Mouse (Mus musculus): Measurements from ENCODE around the gene Vcl. TPM values are rescaled to one million over a fixed set of nuclear protein-coding genes. Genes with fewer than 3 reads are reported as not detected.

Vcl gene
- polyA plus RNA-seq, 1 experiment = 104 TPM

GRCm38 (mm10) chr14:20903137-20903536 lies 26.1 kb upstream of the Vcl start:
- TF ChIP-seq MAX (IDR thresholded peaks at IDR 0.05; ENCODE audit: low read depth) (no peak), TCF12 (IDR thresholded peaks at IDR 0.05; ENCODE audit: insufficient read depth, poor library complexity, severe bottlenecking) (no peak), TCF3 (IDR thresholded peaks at IDR 0.05; ENCODE audit: insufficient read length, low read depth) (no peak), REST (IDR thresholded peaks at IDR 0.05; ENCODE audit: insufficient read depth, insufficient read length) (no peak), POLR2A (IDR thresholded peaks at IDR 0.05; ENCODE audit: insufficient read length, low read depth) (no peak), CEBPB (IDR thresholded peaks at IDR 0.05; ENCODE audit: insufficient read depth, poor library complexity, severe bottlenecking) (0 out of 2 replicates have a peak, but pooled peaks have one; percentile 9)
- Histone ChIP-seq H3K79me2 (ENCODE audit: control insufficient read depth, insufficient read depth) (no peaks in the 10 kb centered on the region), H3K36me3 (ENCODE audit: control insufficient read depth, insufficient read depth) (no peaks in the 10 kb centered on the region), H3K4me2 (ENCODE audit: low read depth) (peak overlapping the region; percentile 43), H3ac (ENCODE audit: control insufficient read depth, insufficient read length) (no peak overlapping the region), H3K4me3 (no peak overlapping the region), H3K27me3 (ENCODE audit: control insufficient read depth, insufficient read depth, insufficient read length) (no peaks in the 10 kb centered on the region)

GRCm38 (mm10) chr14:20911811-20912210 lies 17.4 kb upstream of the Vcl start:
- Histone ChIP-seq H3K4me3 (no peak overlapping the region), H3K4me2 (ENCODE audit: low read depth) (no peak overlapping the region), H3K27me3 (ENCODE audit: control insufficient read depth, insufficient read depth, insufficient read length) (no peaks in the 10 kb centered on the region), H3ac (ENCODE audit: control insufficient read depth, insufficient read length) (no peak overlapping the region), H3K79me2 (ENCODE audit: control insufficient read depth, insufficient read depth) (no peaks in the 10 kb centered on the region), H3K36me3 (ENCODE audit: control insufficient read depth, insufficient read depth) (no peaks in the 10 kb centered on the region)
- no peak for TF ChIP-seq MAX (IDR thresholded peaks at IDR 0.05; ENCODE audit: low read depth)
- TF ChIP-seq TCF3 (IDR thresholded peaks at IDR 0.05; ENCODE audit: insufficient read length, low read depth) = no peak
- TF ChIP-seq USF1 (IDR thresholded peaks at IDR 0.05; ENCODE audit: low read depth) = no peak
- TF ChIP-seq CEBPB (IDR thresholded peaks at IDR 0.05; ENCODE audit: insufficient read depth, poor library complexity, severe bottlenecking) = no peak
- TF ChIP-seq MYOD1 (IDR thresholded peaks at IDR 0.05; ENCODE audit: control insufficient read depth in 1 of 3, insufficient read length in 2 of 3, low read depth in 2 of 3) = no peak
- no peak for TF ChIP-seq SRF (IDR thresholded peaks at IDR 0.05; ENCODE audit: control insufficient read depth, insufficient read length, low read depth)
- no peak for TF ChIP-seq E2F4 (IDR thresholded peaks at IDR 0.05; ENCODE audit: insufficient read depth)
- TF ChIP-seq MYOG (IDR thresholded peaks at IDR 0.05; ENCODE audit: control insufficient read depth in 1 of 3, insufficient read depth in 1 of 3, insufficient read length in 2 of 3, low read depth in 2 of 3) = no peak
- no peak for TF ChIP-seq TCF12 (IDR thresholded peaks at IDR 0.05; ENCODE audit: insufficient read depth, poor library complexity, severe bottlenecking)
- TF ChIP-seq POLR2AphosphoS2 (IDR thresholded peaks at IDR 0.05; ENCODE audit: insufficient read length, low read depth) = no peak
- TF ChIP-seq POLR2A (IDR thresholded peaks at IDR 0.05; ENCODE audit: insufficient read length, low read depth) = no peak
- TF ChIP-seq REST (IDR thresholded peaks at IDR 0.05; ENCODE audit: insufficient read depth, insufficient read length) = no peak

GRCm38 (mm10) chr14:20914415-20914814 lies 14.8 kb upstream of the Vcl start:
- no peaks in the 10 kb centered on the region for H3K27me3 ChIP-seq (ENCODE audit: control insufficient read depth, insufficient read depth, insufficient read length)
- TF ChIP-seq REST (IDR thresholded peaks at IDR 0.05; ENCODE audit: insufficient read depth, insufficient read length) (no peak), CEBPB (IDR thresholded peaks at IDR 0.05; ENCODE audit: insufficient read depth, poor library complexity, severe bottlenecking) (no peak), POLR2AphosphoS2 (IDR thresholded peaks at IDR 0.05; ENCODE audit: insufficient read length, low read depth) (no peak), MYOD1 (IDR thresholded peaks at IDR 0.05; ENCODE audit: control insufficient read depth in 1 of 3, insufficient read length in 2 of 3, low read depth in 2 of 3) (no peak), TCF12 (IDR thresholded peaks at IDR 0.05; ENCODE audit: insufficient read depth, poor library complexity, severe bottlenecking) (no peak), MAX (IDR thresholded peaks at IDR 0.05; ENCODE audit: low read depth) (no peak)
- H3K4me3 ChIP-seq = no peak overlapping the region
- H3K4me2 ChIP-seq (ENCODE audit: low read depth) = peak overlapping the region; percentile 59
- no peaks in the 10 kb centered on the region for H3K79me2 ChIP-seq (ENCODE audit: control insufficient read depth, insufficient read depth)
- H3K36me3 ChIP-seq (ENCODE audit: control insufficient read depth, insufficient read depth) = no peaks in the 10 kb centered on the region
- no peak overlapping the region for H3ac ChIP-seq (ENCODE audit: control insufficient read depth, insufficient read length)

GRCm38 (mm10) chr14:20916625-20917612 lies 12.3 kb upstream of the Vcl start:
- no peak overlapping the region for H3ac ChIP-seq (ENCODE audit: control insufficient read depth, insufficient read length)

More at GRCm38 (mm10) chr14:20916625-20917612, 12.3 kb upstream of the Vcl start:
- no peaks in the 10 kb centered on the region for H3K27me3 ChIP-seq (ENCODE audit: control insufficient read depth, insufficient read depth, insufficient read length)
- no peaks in the 10 kb centered on the region for H3K79me2 ChIP-seq (ENCODE audit: control insufficient read depth, insufficient read depth)
- H3K36me3 ChIP-seq (ENCODE audit: control insufficient read depth, insufficient read depth) = no peaks in the 10 kb centered on the region
- no peak overlapping the region for H3K4me3 ChIP-seq
- no peak overlapping the region for H3K4me2 ChIP-seq (ENCODE audit: low read depth)
- TF ChIP-seq MYOD1 (IDR thresholded peaks at IDR 0.05; ENCODE audit: control insufficient read depth in 1 of 3, insufficient read length in 2 of 3, low read depth in 2 of 3) (no peak), MYOG (IDR thresholded peaks at IDR 0.05; ENCODE audit: control insufficient read depth in 1 of 3, insufficient read depth in 1 of 3, insufficient read length in 2 of 3, low read depth in 2 of 3) (no peak), USF1 (IDR thresholded peaks at IDR 0.05; ENCODE audit: low read depth) (no peak), POLR2AphosphoS2 (IDR thresholded peaks at IDR 0.05; ENCODE audit: insufficient read length, low read depth) (no peak), POLR2A (IDR thresholded peaks at IDR 0.05; ENCODE audit: insufficient read length, low read depth) (no peak), MAX (IDR thresholded peaks at IDR 0.05; ENCODE audit: low read depth) (no peak), CEBPB (IDR thresholded peaks at IDR 0.05; ENCODE audit: insufficient read depth, poor library complexity, severe bottlenecking) (no peak), E2F4 (IDR thresholded peaks at IDR 0.05; ENCODE audit: insufficient read depth) (no peak)
